Mouse (Mus musculus) layer of hippocampus, postnatal 10 days (tissue): ENCODE measurements around the gene Atp23. TPM values are rescaled to one million over a fixed set of nuclear protein-coding genes. Genes with fewer than 3 reads are reported as not detected.
"Not testable (repeated sequence)": the region's sequence is repeated elsewhere in the genome, so short reads cannot be mapped to it uniquely, and the experiment has no call there.

Experiments used
- DNase-seq, 2 experiments: peaks; one replicate each; pipeline ENCODE4 v3.0.0; 2021; ENCODE audit warnings: low spot score in 2 of 2
- total RNA-seq, 2 experiments: library from RNA; stranded (reverse); gene quantifications; 2 replicates each; pipeline ENCODE4 v1.2.3; 2021

Atp23 gene
- total RNA-seq, 2 experiments from 2014 or later = 7.4 to 10.3 TPM

DNA sequence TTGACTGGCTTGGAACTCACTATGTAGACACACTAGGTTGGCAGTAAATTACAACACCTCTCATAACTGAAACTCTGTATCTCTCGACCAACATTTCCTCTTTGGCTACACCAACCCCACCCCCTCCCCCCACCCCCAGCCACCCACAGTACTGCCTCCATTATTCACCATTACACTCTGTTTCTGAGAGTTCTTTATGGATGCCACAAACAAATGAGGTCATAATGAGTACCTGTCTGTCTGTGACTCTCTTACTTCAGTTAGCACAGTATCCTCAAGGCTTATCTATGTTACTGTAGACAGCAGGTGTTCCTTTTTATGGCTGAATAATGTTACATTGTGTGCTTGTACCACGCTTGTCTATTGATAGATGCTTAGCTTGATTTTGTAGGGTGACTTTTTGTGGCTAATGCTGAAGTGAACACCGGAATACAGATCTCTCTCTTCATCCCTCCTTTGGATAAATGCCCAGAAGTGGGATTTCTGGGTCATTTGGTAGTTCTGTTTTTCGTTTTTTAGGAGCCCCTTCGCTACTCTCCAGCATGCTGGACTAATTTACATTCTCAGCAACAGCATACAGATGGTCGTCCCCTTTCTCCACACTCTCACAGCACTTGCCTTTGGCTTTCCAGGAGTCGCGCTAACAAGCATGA is 73.1 kb downstream of the Atp23 start:
- DNase-seq = no peak

DNA sequence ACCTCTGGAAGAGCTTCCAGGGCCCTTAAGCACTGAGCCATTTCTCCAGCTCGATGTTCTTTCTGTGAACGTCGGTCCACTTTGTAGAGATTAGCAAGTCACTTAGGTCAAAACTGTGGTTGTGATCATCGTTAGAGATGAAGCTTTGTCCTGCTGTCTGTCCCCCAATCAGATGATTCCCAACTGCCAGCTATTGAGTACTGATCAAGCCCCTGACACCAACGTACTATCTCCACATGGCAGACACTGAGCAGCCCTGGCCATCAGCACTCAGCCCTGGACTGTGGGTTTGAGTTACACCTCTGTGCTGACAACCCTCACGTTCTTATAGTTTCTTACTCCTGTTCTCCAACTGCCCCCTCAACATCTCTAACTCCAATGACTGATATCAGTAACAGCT is 74.2 kb downstream of the Atp23 start:
- no peak for DNase-seq

DNA sequence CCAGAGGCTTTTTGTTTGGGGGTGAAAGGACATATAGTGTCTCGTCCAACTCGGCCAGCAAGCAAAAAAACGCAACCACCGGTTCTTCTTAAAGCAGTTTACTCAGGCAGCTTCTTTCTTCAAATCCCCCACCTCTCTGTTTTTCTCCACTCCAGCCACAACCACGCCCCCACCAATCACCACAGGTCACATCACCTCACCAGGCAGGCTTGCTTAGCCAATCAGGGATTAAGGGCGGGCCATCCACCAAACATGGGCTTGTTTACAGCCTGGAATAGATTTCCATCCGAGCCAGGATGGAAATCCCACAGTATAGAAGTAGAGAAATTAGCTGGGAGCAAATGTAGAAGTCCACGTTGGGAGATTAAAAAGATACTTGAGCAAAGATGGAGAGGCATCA is 74.9 kb downstream of the Atp23 start:
- DNase-seq = not testable (repeated sequence)

DNA sequence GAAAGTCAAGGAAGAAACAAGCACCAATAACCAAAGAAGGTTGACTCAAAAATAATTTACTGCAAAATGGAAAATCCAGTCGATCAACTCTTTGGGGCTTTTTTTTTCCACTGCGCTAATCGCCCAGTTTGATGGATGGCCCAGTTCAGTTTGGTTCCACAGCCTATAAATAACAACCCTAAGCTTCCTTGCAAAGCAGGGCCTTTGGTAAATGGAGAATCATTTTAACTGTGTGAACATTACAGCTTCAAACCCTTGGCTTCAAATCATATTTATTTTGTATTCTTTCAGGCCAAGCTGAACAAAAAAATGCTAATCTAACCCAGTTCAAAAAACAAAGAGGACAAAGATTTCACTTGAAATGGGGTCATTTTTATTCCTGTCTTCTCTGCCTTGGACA is 78.7 kb downstream of the Atp23 start:
- no peak for DNase-seq

Other genes starting within 250 kb of the Atp23 start
- gene Ctdsp2, start 77.4 kb upstream of the Atp23 start, total RNA-seq = 10 to 100 TPM; 78.9 to 88.9 TPM
- gene Avil, start 99.4 kb upstream of the Atp23 start, total RNA-seq = under 1 TPM; 0.11 to 0.18 TPM
- 10 to 100 TPM; 31.4 to 36.3 TPM for gene Tsfm, start 129.5 kb upstream of the Atp23 start, total RNA-seq
- 10 to 100 TPM; 12.6 to 14.0 TPM for gene Mettl1, start 140.1 kb upstream of the Atp23 start, total RNA-seq
- under 1 TPM; 0.27 to 0.34 TPM for gene Eef1akmt3, start 140.2 kb upstream of the Atp23 start, total RNA-seq
- gene Cyp27b1, start 146.9 kb upstream of the Atp23 start, total RNA-seq = under 1 TPM; 0.45 to 0.75 TPM
- gene March9, start 158.8 kb upstream of the Atp23 start, total RNA-seq = 10 to 100 TPM; 48.6 to 48.9 TPM
- gene Cdk4, start 162.2 kb upstream of the Atp23 start, total RNA-seq = 100 to 1,000 TPM; 157 to 178 TPM
- 10 to 100 TPM; 59.9 to 63.4 TPM for gene Tspan31, start 168.9 kb upstream of the Atp23 start, total RNA-seq
- gene Agap2, start 173.9 kb upstream of the Atp23 start, total RNA-seq = 100 to 1,000 TPM; 542 to 553 TPM
- gene Os9, start 219.8 kb upstream of the Atp23 start, total RNA-seq = 10 to 100 TPM; 94.3 to 98.3 TPM